Mouse (Mus musculus) thymus, adult 18-20 months (tissue): ENCODE measurements around the gene Clasp2.
"Not testable (repeated sequence)": the region's sequence is repeated elsewhere in the genome, so short reads cannot be mapped to it uniquely, and the experiment has no call there.

Experiments
- DNase-seq, 2 experiments: peaks; one replicate each; pipeline ENCODE4 v3.0.0; 2022; ENCODE audit warnings: mixed read lengths in 2 of 2

The Clasp2 gene

GRCm38 (mm10) chr9:113822150-113822549 lies 80.9 kb downstream of the Clasp2 start:
- DNase-seq, result no peak

- DNase-seq, result no peak
These were observed 87.4 kb downstream of the Clasp2 start for GRCm38 (mm10) chr9:113828719-113829118.

GRCm38 (mm10) chr9:113830219-113830618 lies 88.9 kb downstream of the Clasp2 start:
- no peak for DNase-seq

GRCm38 (mm10) chr9:113833481-113833880 lies 92.2 kb downstream of the Clasp2 start:
- no peak for DNase-seq

- no peak for DNase-seq
These were observed 95.7 kb downstream of the Clasp2 start for GRCm38 (mm10) chr9:113837001-113837400.

GRCm38 (mm10) chr9:113837461-113837860 lies 96.2 kb downstream of the Clasp2 start:
- no peak for DNase-seq

- DNase-seq, result no peak
These were observed 102.8 kb downstream of the Clasp2 start for GRCm38 (mm10) chr9:113844029-113844428.

- no peak for DNase-seq
These were observed 114.2 kb downstream of the Clasp2 start for GRCm38 (mm10) chr9:113855441-113855840.

GRCm38 (mm10) chr9:113857281-113857928 lies 116.1 kb downstream of the Clasp2 start:
- no peak for DNase-seq

- no peak for DNase-seq
These were observed 116.7 kb downstream of the Clasp2 start for GRCm38 (mm10) chr9:113857929-113858440.

GRCm38 (mm10) chr9:113859420-113859819 lies 118.1 kb downstream of the Clasp2 start:
- DNase-seq, result no peak

- no peak for DNase-seq
These were observed 122.2 kb downstream of the Clasp2 start for GRCm38 (mm10) chr9:113863370-113863999.

GRCm38 (mm10) chr9:113867951-113868350 lies 126.7 kb downstream of the Clasp2 start:
- no peak for DNase-seq

- DNase-seq, result no peak
These were observed 153.6 kb downstream of the Clasp2 start for GRCm38 (mm10) chr9:113894903-113895302.

GRCm38 (mm10) chr9:113903136-113903535 lies 161.9 kb downstream of the Clasp2 start:
- DNase-seq, result no peak

GRCm38 (mm10) chr9:113904315-113904714 lies 163.0 kb downstream of the Clasp2 start:
- not testable (repeated sequence) for DNase-seq

- no peak for DNase-seq
These were observed 174.5 kb downstream of the Clasp2 start for GRCm38 (mm10) chr9:113915789-113916188.

GRCm38 (mm10) chr9:113922677-113923076 lies 181.4 kb downstream of the Clasp2 start:
- no peak for DNase-seq

- DNase-seq, result no peak
These were observed 183.6 kb downstream of the Clasp2 start for GRCm38 (mm10) chr9:113924883-113925282.

GRCm38 (mm10) chr9:113928591-113928990 lies 187.3 kb downstream of the Clasp2 start:
- DNase-seq, result no peak

GRCm38 (mm10) chr9:113929676-113930075 lies 188.4 kb downstream of the Clasp2 start:
- no peak for DNase-seq

GRCm38 (mm10) chr9:113930534-113931374 lies 189.5 kb downstream of the Clasp2 start, which contains the start of gene Ubp1:
TSS of gene Ubp1 (plus strand) at chr9:113930934.
- peak; percentile 92 to 96 for DNase-seq

- peak; percentile 34 to 37 for DNase-seq
These were observed 190.3 kb downstream of the Clasp2 start for GRCm38 (mm10) chr9:113931375-113932099.
